Mouse (Mus musculus): ENCODE results near the gene Slc45a2. TPM values are rescaled to one million over a fixed set of nuclear protein-coding genes. Genes with fewer than 3 reads are reported as not detected.
A peak's percentile ranks its signal among the peaks of the same experiment; 100 is the strongest.

Gene Slc45a2
- polyA plus RNA-seq, 1 experiment = not detected

GRCm38 (mm10) chr15:11053678-11054439 is 53.3 kb downstream of the Slc45a2 start:
- Histone ChIP-seq H3K27me3 (ENCODE audit: control insufficient read depth) (no peaks in the 10 kb centered on the region), H3K9me3 (ENCODE audit: control insufficient read depth, low read length) (no peaks in the 10 kb centered on the region), H3K36me3 (ENCODE audit: control insufficient read depth) (no peaks in the 10 kb centered on the region), H3K4me1 (ENCODE audit: control insufficient read depth) (no peaks in the 10 kb centered on the region), H3K4me3 (replicated peaks) (no peak overlapping the region)
- TF ChIP-seq GATA1 (IDR thresholded peaks at IDR 0.05; ENCODE audit: low read length) (no peak), TAL1 (IDR thresholded peaks at IDR 0.05; ENCODE audit: low read length) (no peak)

GRCm38 (mm10) chr15:11054440-11055080 is 54.0 kb downstream of the Slc45a2 start:
- no peaks in the 10 kb centered on the region for H3K36me3 ChIP-seq (ENCODE audit: control insufficient read depth)
- no peaks in the 10 kb centered on the region for H3K4me1 ChIP-seq (ENCODE audit: control insufficient read depth)
- no peak overlapping the region for H3K4me3 ChIP-seq (replicated peaks)
- TF ChIP-seq TAL1 (IDR thresholded peaks at IDR 0.05; ENCODE audit: low read length) = no peak
- TF ChIP-seq GATA1 (IDR thresholded peaks at IDR 0.05; ENCODE audit: low read length) = no peak
- H3K9me3 ChIP-seq (ENCODE audit: control insufficient read depth, low read length) = no peaks in the 10 kb centered on the region
- H3K27me3 ChIP-seq (ENCODE audit: control insufficient read depth) = no peaks in the 10 kb centered on the region

- Histone ChIP-seq H3K4me3 (replicated peaks) (no peak overlapping the region), H3K4me1 (ENCODE audit: control insufficient read depth) (no peaks in the 10 kb centered on the region), H3K9me3 (ENCODE audit: control insufficient read depth, low read length) (no peaks in the 10 kb centered on the region), H3K36me3 (ENCODE audit: control insufficient read depth) (no peaks in the 10 kb centered on the region), H3K27me3 (ENCODE audit: control insufficient read depth) (no peaks in the 10 kb centered on the region)
- no peak for TF ChIP-seq TAL1 (IDR thresholded peaks at IDR 0.05; ENCODE audit: low read length)
- no peak for TF ChIP-seq GATA1 (IDR thresholded peaks at IDR 0.05; ENCODE audit: low read length)
Measured at GRCm38 (mm10) chr15:11062903-11063302, 62.4 kb downstream of the Slc45a2 start.

GRCm38 (mm10) chr15:11064160-11064557 is 63.6 kb downstream of the Slc45a2 start:
- no peaks in the 10 kb centered on the region for H3K36me3 ChIP-seq (ENCODE audit: control insufficient read depth)

GRCm38 (mm10) chr15:11064558-11065411 is 64.3 kb downstream of the Slc45a2 start, which contains the start of gene Adamts12:
Gene Adamts12, plus strand, starts transcription at chr15:11064790.
- H3K4me3 ChIP-seq (replicated peaks) = peak within 1 kb of the TSS; percentile 29
- no peak for TF ChIP-seq GATA1 (IDR thresholded peaks at IDR 0.05; ENCODE audit: low read length)
- TF ChIP-seq TAL1 (IDR thresholded peaks at IDR 0.05; ENCODE audit: low read length) = no peak
- no peaks in the 10 kb centered on the region for H3K9me3 ChIP-seq (ENCODE audit: control insufficient read depth, low read length)

More at GRCm38 (mm10) chr15:11064160-11064557, 63.6 kb downstream of the Slc45a2 start:
- no peaks in the 10 kb centered on the region for H3K27me3 ChIP-seq (ENCODE audit: control insufficient read depth)
- no peaks in the 10 kb centered on the region for H3K9me3 ChIP-seq (ENCODE audit: control insufficient read depth, low read length)
- H3K4me1 ChIP-seq (ENCODE audit: control insufficient read depth) = no peaks in the 10 kb centered on the region
- no peak for TF ChIP-seq TAL1 (IDR thresholded peaks at IDR 0.05; ENCODE audit: low read length)
- no peak for TF ChIP-seq GATA1 (IDR thresholded peaks at IDR 0.05; ENCODE audit: low read length)
- H3K4me3 ChIP-seq (replicated peaks) = no peak overlapping the region

GRCm38 (mm10) chr15:11065528-11066171 is 65.1 kb downstream of the Slc45a2 start:
- H3K27me3 ChIP-seq (ENCODE audit: control insufficient read depth) = no peaks in the 10 kb centered on the region
- H3K4me3 ChIP-seq (replicated peaks) = no peak overlapping the region
- H3K9me3 ChIP-seq (ENCODE audit: control insufficient read depth, low read length) = no peaks in the 10 kb centered on the region
- no peaks in the 10 kb centered on the region for H3K36me3 ChIP-seq (ENCODE audit: control insufficient read depth)
- H3K4me1 ChIP-seq (ENCODE audit: control insufficient read depth) = no peaks in the 10 kb centered on the region
- TF ChIP-seq TAL1 (IDR thresholded peaks at IDR 0.05; ENCODE audit: low read length) = no peak
- no peak for TF ChIP-seq GATA1 (IDR thresholded peaks at IDR 0.05; ENCODE audit: low read length)

More at GRCm38 (mm10) chr15:11064558-11065411, 64.3 kb downstream of the Slc45a2 start, which contains the start of gene Adamts12:
- Histone ChIP-seq H3K36me3 (ENCODE audit: control insufficient read depth) (no peaks in the 10 kb centered on the region), H3K27me3 (ENCODE audit: control insufficient read depth) (no peaks in the 10 kb centered on the region), H3K4me1 (ENCODE audit: control insufficient read depth) (no peaks in the 10 kb centered on the region)

GRCm38 (mm10) chr15:11066299-11066698 is 65.8 kb downstream of the Slc45a2 start:
- Histone ChIP-seq H3K27me3 (ENCODE audit: control insufficient read depth) (no peaks in the 10 kb centered on the region), H3K4me1 (ENCODE audit: control insufficient read depth) (no peaks in the 10 kb centered on the region), H3K9me3 (ENCODE audit: control insufficient read depth, low read length) (no peaks in the 10 kb centered on the region), H3K4me3 (replicated peaks) (no peak overlapping the region), H3K36me3 (ENCODE audit: control insufficient read depth) (no peaks in the 10 kb centered on the region)
- TF ChIP-seq TAL1 (IDR thresholded peaks at IDR 0.05; ENCODE audit: low read length) = no peak

GRCm38 (mm10) chr15:11067891-11068290 is 67.4 kb downstream of the Slc45a2 start:
- Histone ChIP-seq H3K9me3 (ENCODE audit: control insufficient read depth, low read length) (no peaks in the 10 kb centered on the region), H3K4me3 (replicated peaks) (no peak overlapping the region), H3K36me3 (ENCODE audit: control insufficient read depth) (no peaks in the 10 kb centered on the region), H3K4me1 (ENCODE audit: control insufficient read depth) (no peaks in the 10 kb centered on the region), H3K27me3 (ENCODE audit: control insufficient read depth) (no peaks in the 10 kb centered on the region)
- TF ChIP-seq GATA1 (IDR thresholded peaks at IDR 0.05; ENCODE audit: low read length) (no peak), TAL1 (IDR thresholded peaks at IDR 0.05; ENCODE audit: low read length) (no peak)

Data from erythroblast, embryonic 14.5 days (primary cell).